Mouse (Mus musculus): ENCODE results near the gene Kcnk5. TPM values are rescaled to one million over a fixed set of nuclear protein-coding genes. Genes with fewer than 3 reads are reported as not detected.

Kcnk5 gene
- total and polyA plus RNA-seq, 3 experiments, result 8.7 to 12.5 (median 11.7) TPM

GRCm38 (mm10) chr14:20224576-20225218, 43.1 kb upstream of the Kcnk5 start:
- dilution Hi-C loops (cut with MboI; ENCODE audit: extremely low pct_ligation_motif_present, extremely low pct_unique_long_range_greater_than_20kb, low sequenced_read_pairs), result no loop called here
- Histone ChIP-seq H3K36me3 (replicated peaks in 1 of 2; ENCODE audit: control insufficient read depth in 1 of 2, insufficient read depth in 1 of 2, low read length in 1 of 2) (no peaks in the 10 kb centered on the region), H3K9ac (ENCODE audit: insufficient read depth, low read depth) (no peak overlapping the region), H3K27me3 (replicated peaks) (peaks cover 2% of the 10 kb centered on the region), H3K4me2 (ENCODE audit: insufficient read depth, low read depth, poor library complexity, severe bottlenecking) (no peak overlapping the region), H3K4me3 (replicated peaks in 1 of 3; ENCODE audit: low read depth in 2 of 3, low read length in 2 of 3, poor library complexity in 1 of 3) (no peak overlapping the region), H3K4me1 (ENCODE audit: control insufficient read depth in 1 of 2, insufficient read depth in 2 of 2) (no peaks in the 10 kb centered on the region), H3K79me2 (replicated peaks; ENCODE audit: control insufficient read depth, extremely low read depth, insufficient read depth, poor library complexity, severe bottlenecking) (no peaks in the 10 kb centered on the region), H3K27ac (ENCODE audit: insufficient read depth, low read depth) (no peak overlapping the region), H3K9me3 (replicated peaks; ENCODE audit: low read length) (no peaks in the 10 kb centered on the region)
- no peak for DNase-seq (ENCODE audit: extremely low read depth)
- in situ Hi-C loops (cut with MboI; ENCODE audit: low pct_ligation_motif_present, low pct_unique_long_range_greater_than_20kb, low sequenced_read_pairs), result loop anchor here (25.0 kb wide), 1 partner anchor 512 kb away; no protein-coding TSS in a partner anchor
- TF ChIP-seq E2F4 (IDR thresholded peaks at IDR 0.05; ENCODE audit: insufficient replicate concordance, low read depth, low read length) (no peak), MAX (IDR thresholded peaks at IDR 0.05; ENCODE audit: low read length) (no peak), POLR2A (IDR thresholded peaks at IDR 0.05; ENCODE audit: low read depth, low read length) (no peak), IRF4 (IDR thresholded peaks at IDR 0.05; ENCODE audit: low read depth, low read length) (no peak)

- Histone ChIP-seq H3K4me2 (ENCODE audit: insufficient read depth, low read depth, poor library complexity, severe bottlenecking) (no peak overlapping the region), H3K9ac (ENCODE audit: insufficient read depth, low read depth) (no peak overlapping the region), H3K27ac (ENCODE audit: insufficient read depth, low read depth) (no peak overlapping the region), H3K9me3 (replicated peaks; ENCODE audit: low read length) (no peaks in the 10 kb centered on the region), H3K36me3 (replicated peaks in 1 of 2; ENCODE audit: control insufficient read depth in 1 of 2, insufficient read depth in 1 of 2, low read length in 1 of 2) (no peaks in the 10 kb centered on the region), H3K79me2 (replicated peaks; ENCODE audit: control insufficient read depth, extremely low read depth, insufficient read depth, poor library complexity, severe bottlenecking) (no peaks in the 10 kb centered on the region), H3K4me3 (replicated peaks in 1 of 3; ENCODE audit: low read depth in 2 of 3, low read length in 2 of 3, poor library complexity in 1 of 3) (no peak overlapping the region), H3K27me3 (replicated peaks) (peaks cover 2% of the 10 kb centered on the region), H3K4me1 (ENCODE audit: control insufficient read depth in 1 of 2, insufficient read depth in 2 of 2) (no peaks in the 10 kb centered on the region)
- in situ Hi-C loops (cut with MboI; ENCODE audit: low pct_ligation_motif_present, low pct_unique_long_range_greater_than_20kb, low sequenced_read_pairs), result no loop called here
- DNase-seq (ENCODE audit: extremely low read depth), result no peak
- TF ChIP-seq RAD21 (IDR thresholded peaks at IDR 0.05; ENCODE audit: low read depth, low read length), result no peak
- no peak for TF ChIP-seq MAZ (IDR thresholded peaks at IDR 0.05; ENCODE audit: low read depth, low read length)
- no peak for TF ChIP-seq MYC (IDR thresholded peaks at IDR 0.05; ENCODE audit: low read depth, low read length)
- TF ChIP-seq MAFK (IDR thresholded peaks at IDR 0.05; ENCODE audit: insufficient replicate concordance, low read length), result no peak
- TF ChIP-seq NRF1 (IDR thresholded peaks at IDR 0.05; ENCODE audit: low read depth, low read length), result no peak
- no peak for TF ChIP-seq ZC3H11A (IDR thresholded peaks at IDR 0.05; ENCODE audit: low read depth, low read length)
- no peak for TF ChIP-seq E2F4 (IDR thresholded peaks at IDR 0.05; ENCODE audit: insufficient replicate concordance, low read depth, low read length)
- no peak for TF ChIP-seq ELF1 (IDR thresholded peaks at IDR 0.05; ENCODE audit: low read depth, low read length)
- no peak for TF ChIP-seq IRF4 (IDR thresholded peaks at IDR 0.05; ENCODE audit: low read depth, low read length)
- TF ChIP-seq MXI1 (IDR thresholded peaks at IDR 0.05; ENCODE audit: low read depth, low read length), result no peak
- TF ChIP-seq JUN (IDR thresholded peaks at IDR 0.05; ENCODE audit: insufficient read depth, low read depth, low read length), result no peak
- no peak for TF ChIP-seq EP300 (IDR thresholded peaks at IDR 0.05; ENCODE audit: low read length)
- TF ChIP-seq POLR2AphosphoS2 (IDR thresholded peaks at IDR 0.05; ENCODE audit: low read depth, low read length), result no peak
- no peak for TF ChIP-seq ZKSCAN1 (IDR thresholded peaks at IDR 0.05; ENCODE audit: borderline replicate concordance, low read depth, low read length)
- TF ChIP-seq UBTF (IDR thresholded peaks at IDR 0.05; ENCODE audit: low read depth, low read length), result no peak
- no peak for TF ChIP-seq CHD2 (IDR thresholded peaks at IDR 0.05; ENCODE audit: low read length)
- no peak for TF ChIP-seq USF1 (IDR thresholded peaks at IDR 0.05; ENCODE audit: low read depth, low read length)
- TF ChIP-seq CHD1 (IDR thresholded peaks at IDR 0.05; ENCODE audit: low read depth, low read length), result no peak
- dilution Hi-C loops (cut with MboI; ENCODE audit: extremely low pct_ligation_motif_present, extremely low pct_unique_long_range_greater_than_20kb, low sequenced_read_pairs), result no loop called here
Observed at GRCm38 (mm10) chr14:20224163-20224562, 42.6 kb upstream of the Kcnk5 start.

Measured in CH12.LX (cell line).